Mouse (Mus musculus): ENCODE measurements around the gene Hoxa9. TPM values are rescaled to one million over a fixed set of nuclear protein-coding genes. Genes with fewer than 3 reads are reported as not detected.

Gene Hoxa9
- polyA plus RNA-seq, 1 experiment from 2014 or later, result not detected

- Histone ChIP-seq H3K4me3 (no peak overlapping the region), H3K9me3 (no peaks in the 10 kb centered on the region), H3K4me1 (peaks cover 22% of the 10 kb centered on the region), H3K27ac (replicated peaks) (no peak overlapping the region), H3K27me3 (replicated peaks; ENCODE audit: low read depth, poor library complexity, severe bottlenecking) (peaks cover 100% of the 10 kb centered on the region), H3K36me3 (replicated peaks) (no peaks in the 10 kb centered on the region)
- 19% methylated on average over 9 of the region's 9 CpGs for WGBS
- no peak for DNase-seq (ENCODE audit: low spot score)
These were observed 11.5 kb downstream of the Hoxa9 start for GRCm38 (mm10) chr6:52219234-52219942.

GRCm38 (mm10) chr6:52218643-52219215, 12.2 kb downstream of the Hoxa9 start:
- peaks cover 100% of the 10 kb centered on the region for H3K27me3 ChIP-seq (replicated peaks; ENCODE audit: low read depth, poor library complexity, severe bottlenecking)
- no peak overlapping the region for H3K27ac ChIP-seq (replicated peaks)
- peaks cover 22% of the 10 kb centered on the region for H3K4me1 ChIP-seq
- H3K36me3 ChIP-seq (replicated peaks), result no peaks in the 10 kb centered on the region
- H3K4me3 ChIP-seq, result no peak overlapping the region
- no peak for DNase-seq (ENCODE audit: low spot score)
- H3K9me3 ChIP-seq, result no peaks in the 10 kb centered on the region
- 8% methylated on average over 14 of the region's 14 CpGs for WGBS

- H3K27ac ChIP-seq (replicated peaks), result no peak overlapping the region
- DNase-seq (ENCODE audit: low spot score), result no peak
- peak overlapping the region; percentile 43 for H3K4me3 ChIP-seq
- peaks cover 100% of the 10 kb centered on the region for H3K27me3 ChIP-seq (replicated peaks; ENCODE audit: low read depth, poor library complexity, severe bottlenecking)
- WGBS, result 4% methylated on average over 23 of the region's 23 CpGs
- H3K36me3 ChIP-seq (replicated peaks), result no peaks in the 10 kb centered on the region
- H3K9me3 ChIP-seq, result no peaks in the 10 kb centered on the region
- peaks cover 23% of the 10 kb centered on the region for H3K4me1 ChIP-seq
These were observed 12.8 kb downstream of the Hoxa9 start for GRCm38 (mm10) chr6:52217895-52218642.

- Histone ChIP-seq H3K9me3 (no peaks in the 10 kb centered on the region), H3K27ac (replicated peaks) (no peak overlapping the region), H3K4me3 (peak overlapping the region; percentile 43), H3K36me3 (replicated peaks) (no peaks in the 10 kb centered on the region), H3K27me3 (replicated peaks; ENCODE audit: low read depth, poor library complexity, severe bottlenecking) (peaks cover 100% of the 10 kb centered on the region), H3K4me1 (peaks cover 25% of the 10 kb centered on the region)
- 0% methylated on average over 25 of the region's 25 CpGs for WGBS
- peak; percentile 87 for DNase-seq (ENCODE audit: low spot score)
These were observed 13.5 kb downstream of the Hoxa9 start for GRCm38 (mm10) chr6:52217459-52217768.

DNA sequence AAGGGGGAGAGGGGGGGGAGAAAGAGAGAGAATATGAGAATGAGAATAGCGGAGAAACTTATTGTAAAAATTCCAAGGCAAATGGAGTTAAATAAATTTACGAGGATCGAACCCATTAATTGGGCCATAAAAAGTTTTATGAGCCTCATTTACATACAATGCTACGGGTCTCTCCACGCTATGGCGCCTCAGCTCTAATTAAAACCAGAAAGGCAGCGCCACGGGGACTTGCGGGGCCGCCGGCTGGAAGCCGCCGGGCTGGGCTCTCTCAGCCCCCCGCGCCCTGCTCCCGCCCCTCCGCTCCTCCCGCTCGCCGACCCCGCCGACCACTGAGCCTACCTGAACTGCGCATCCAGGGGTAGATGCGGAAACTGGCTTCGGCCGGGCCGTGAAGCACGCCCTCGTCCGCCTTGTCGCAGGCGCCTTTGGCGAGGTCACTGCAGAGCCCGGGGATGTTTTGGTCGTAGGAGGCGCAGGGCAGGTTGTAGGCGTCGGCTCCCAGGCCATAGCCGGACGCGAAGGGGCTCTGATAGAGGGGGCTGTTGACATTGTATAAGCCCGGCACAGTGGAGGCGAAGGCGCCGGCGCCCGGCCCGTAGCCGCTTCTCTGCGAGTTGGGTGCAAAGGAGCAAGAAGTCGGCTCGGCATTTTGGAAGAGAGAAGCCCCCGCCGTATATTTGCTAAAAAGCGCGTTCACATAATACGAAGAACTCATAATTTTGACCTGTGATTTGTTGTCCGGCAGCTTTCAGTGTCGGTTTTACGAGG, 14.0 kb downstream of the Hoxa9 start:
- no peaks in the 10 kb centered on the region for H3K36me3 ChIP-seq (replicated peaks)
- H3K4me3 ChIP-seq, result peak overlapping the region; percentile 43
- peaks cover 25% of the 10 kb centered on the region for H3K4me1 ChIP-seq
- peaks cover 100% of the 10 kb centered on the region for H3K27me3 ChIP-seq (replicated peaks; ENCODE audit: low read depth, poor library complexity, severe bottlenecking)
- H3K9me3 ChIP-seq, result no peaks in the 10 kb centered on the region
- H3K27ac ChIP-seq (replicated peaks), result no peak overlapping the region
- 2% methylated on average over 60 of the region's 60 CpGs for WGBS
- DNase-seq (ENCODE audit: low spot score), result no peak

GRCm38 (mm10) chr6:52215771-52216535, 14.9 kb downstream of the Hoxa9 start:
- under 1% methylated on average over 30 of the region's 30 CpGs for WGBS
- H3K9me3 ChIP-seq, result no peaks in the 10 kb centered on the region
- no peak overlapping the region; the same call in 1 of the 2 replicates for H3K4me3 ChIP-seq
- H3K27me3 ChIP-seq (replicated peaks; ENCODE audit: low read depth, poor library complexity, severe bottlenecking), result peaks cover 100% of the 10 kb centered on the region
- no peak for DNase-seq (ENCODE audit: low spot score)
- no peaks in the 10 kb centered on the region for H3K36me3 ChIP-seq (replicated peaks)
- H3K27ac ChIP-seq (replicated peaks), result no peak overlapping the region
- H3K4me1 ChIP-seq, result peaks cover 17% of the 10 kb centered on the region

- DNase-seq (ENCODE audit: low spot score), result no peak
- Histone ChIP-seq H3K36me3 (replicated peaks) (no peaks in the 10 kb centered on the region), H3K27me3 (replicated peaks; ENCODE audit: low read depth, poor library complexity, severe bottlenecking) (peaks cover 100% of the 10 kb centered on the region), H3K4me1 (peaks cover 17% of the 10 kb centered on the region), H3K27ac (replicated peaks) (no peak overlapping the region), H3K9me3 (no peaks in the 10 kb centered on the region), H3K4me3 (no peak overlapping the region)
- 8% methylated on average over 3 of the region's 3 CpGs for WGBS
These were observed 15.8 kb downstream of the Hoxa9 start for GRCm38 (mm10) chr6:52215070-52215469.

DNA sequence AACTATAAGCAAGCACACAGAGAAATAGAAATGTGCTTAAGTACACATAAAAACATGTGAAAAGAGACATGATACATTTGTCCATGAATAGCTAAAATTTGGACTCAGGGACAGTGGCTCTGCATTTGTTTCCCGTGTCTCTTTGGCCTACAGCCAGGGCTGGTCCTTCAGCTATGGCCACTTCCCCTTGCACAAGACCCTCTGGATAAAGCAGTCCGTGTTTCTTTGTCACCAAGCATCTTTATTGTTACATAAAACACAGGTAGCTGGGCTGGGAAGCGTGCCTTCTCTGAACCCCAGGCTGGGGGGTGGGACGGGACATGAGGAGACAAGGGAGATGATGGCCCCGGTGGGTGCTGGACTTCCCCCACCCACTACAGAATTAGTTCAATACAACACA, 16.6 kb downstream of the Hoxa9 start:
- WGBS, result 10% methylated on average over 5 of the region's 5 CpGs
- H3K9me3 ChIP-seq, result no peaks in the 10 kb centered on the region
- H3K27ac ChIP-seq (replicated peaks), result no peak overlapping the region
- peaks cover 17% of the 10 kb centered on the region for H3K4me1 ChIP-seq
- H3K36me3 ChIP-seq (replicated peaks), result no peaks in the 10 kb centered on the region
- no peak overlapping the region for H3K4me3 ChIP-seq
- no peak for DNase-seq (ENCODE audit: low spot score)
- peaks cover 100% of the 10 kb centered on the region for H3K27me3 ChIP-seq (replicated peaks; ENCODE audit: low read depth, poor library complexity, severe bottlenecking)

- H3K9me3 ChIP-seq, result no peaks in the 10 kb centered on the region
- H3K4me3 ChIP-seq, result peak within 1 kb of the TSS; percentile 9; the same call in 1 of the 2 replicates
- H3K4me1 ChIP-seq, result peaks cover 22% of the 10 kb centered on the region
- no peaks in the 10 kb centered on the region for H3K36me3 ChIP-seq (replicated peaks)
- WGBS, result 2% methylated on average over 38 of the region's 38 CpGs
- H3K27me3 ChIP-seq (replicated peaks; ENCODE audit: low read depth, poor library complexity, severe bottlenecking), result peaks cover 100% of the 10 kb centered on the region
- DNase-seq (ENCODE audit: low spot score), result no peak
- H3K27ac ChIP-seq (replicated peaks), result no peak within 1 kb of the TSS
These were observed 17.5 kb downstream of the Hoxa9 start, which contains the start of the genes Hoxa3 and Gm28308 for GRCm38 (mm10) chr6:52213119-52213986. Gene Hoxa3, minus strand, starts transcription at chr6:52213336. Gene Gm28308, minus strand, starts transcription at chr6:52213339.

- Histone ChIP-seq H3K9me3 (no peaks in the 10 kb centered on the region), H3K27ac (replicated peaks) (no peak overlapping the region), H3K27me3 (replicated peaks; ENCODE audit: low read depth, poor library complexity, severe bottlenecking) (peaks cover 100% of the 10 kb centered on the region), H3K4me3 (no peak overlapping the region), H3K4me1 (peaks cover 20% of the 10 kb centered on the region), H3K36me3 (replicated peaks) (no peaks in the 10 kb centered on the region)
- DNase-seq (ENCODE audit: low spot score), result no peak
- 2% methylated on average over 22 of the region's 22 CpGs for WGBS
These were observed 18.3 kb downstream of the Hoxa9 start for GRCm38 (mm10) chr6:52212556-52213118.

- WGBS, result 3% methylated on average over 13 of the region's 13 CpGs
- H3K4me1 ChIP-seq, result peaks cover 13% of the 10 kb centered on the region
- no peaks in the 10 kb centered on the region for H3K36me3 ChIP-seq (replicated peaks)
- no peak overlapping the region for H3K4me3 ChIP-seq
- no peak overlapping the region for H3K27ac ChIP-seq (replicated peaks)
- DNase-seq (ENCODE audit: low spot score), result no peak
- no peaks in the 10 kb centered on the region for H3K9me3 ChIP-seq
- H3K27me3 ChIP-seq (replicated peaks; ENCODE audit: low read depth, poor library complexity, severe bottlenecking), result peaks cover 100% of the 10 kb centered on the region
These were observed 18.9 kb downstream of the Hoxa9 start for GRCm38 (mm10) chr6:52211961-52212360.
